Mouse (Mus musculus) kidney, adult 10 weeks (tissue): ENCODE measurements around the gene Zfp719. TPM values are rescaled to one million over a fixed set of nuclear protein-coding genes. Genes with fewer than 3 reads are reported as not detected.

ENCODE experiments used
- polyA plus RNA-seq: library from polyadenylated mRNA; stranded (reverse); fragments of 350-450 nt; fragmentation: Illumina TruSeq; extraction: RNeasy Lipid Tissue Mini Kit (QIAGEN cat#74804); gene quantifications from one replicate; pipeline ENCODE4 v1.2.3, GENCODE M21; 2014; ENCODE audit warnings: low read depth, low replicate concordance

The Zfp719 gene
- polyA plus RNA-seq, result 13.8 TPM

GRCm38 (mm10) chr7:43579440-43580171 is at the start of gene Zfp719:
TSS of gene Zfp719 (plus strand) at chr7:43579610.

GRCm38 (mm10) chr7:43544225-43544977 is 35.0 kb upstream of the Zfp719 start, which contains the start of gene Cd33:
TSS of gene Cd33 (minus strand) at chr7:43544428.

DNA sequence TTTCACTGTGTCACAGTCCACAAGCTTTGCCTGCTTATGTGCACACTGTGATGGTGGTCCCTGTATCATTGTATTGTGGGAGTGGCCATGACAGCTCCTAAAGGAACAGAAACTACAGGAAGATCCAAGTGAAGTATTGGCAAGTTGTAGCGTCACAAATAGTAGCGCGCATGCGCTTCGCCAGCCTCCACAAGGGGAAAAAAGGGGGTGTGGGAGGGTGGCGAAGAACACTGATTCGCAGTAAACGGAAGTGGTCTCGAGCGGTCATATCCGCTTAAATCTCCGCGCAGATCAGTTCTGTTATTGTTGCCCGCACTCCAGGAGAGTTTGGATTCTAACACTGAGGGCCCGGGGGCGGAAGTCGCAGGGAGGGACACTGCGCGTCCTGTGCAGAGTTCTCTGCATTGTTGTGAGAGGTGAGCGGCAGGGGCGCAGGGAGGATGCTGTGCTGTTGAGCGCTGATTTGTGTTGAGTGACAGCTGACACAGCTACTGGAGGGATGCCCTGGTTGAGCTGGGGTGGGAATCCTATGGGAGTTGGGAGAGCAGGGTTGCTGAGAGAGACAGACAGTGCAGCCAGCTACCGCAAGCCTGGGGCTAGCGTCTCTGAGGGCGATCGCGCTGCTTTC is 17.3 kb upstream of the Zfp719 start, which contains the start of gene Zfp658:
Gene Zfp658, plus strand, starts transcription at position 251 of the 628 bp plus-strand sequence.

DNA sequence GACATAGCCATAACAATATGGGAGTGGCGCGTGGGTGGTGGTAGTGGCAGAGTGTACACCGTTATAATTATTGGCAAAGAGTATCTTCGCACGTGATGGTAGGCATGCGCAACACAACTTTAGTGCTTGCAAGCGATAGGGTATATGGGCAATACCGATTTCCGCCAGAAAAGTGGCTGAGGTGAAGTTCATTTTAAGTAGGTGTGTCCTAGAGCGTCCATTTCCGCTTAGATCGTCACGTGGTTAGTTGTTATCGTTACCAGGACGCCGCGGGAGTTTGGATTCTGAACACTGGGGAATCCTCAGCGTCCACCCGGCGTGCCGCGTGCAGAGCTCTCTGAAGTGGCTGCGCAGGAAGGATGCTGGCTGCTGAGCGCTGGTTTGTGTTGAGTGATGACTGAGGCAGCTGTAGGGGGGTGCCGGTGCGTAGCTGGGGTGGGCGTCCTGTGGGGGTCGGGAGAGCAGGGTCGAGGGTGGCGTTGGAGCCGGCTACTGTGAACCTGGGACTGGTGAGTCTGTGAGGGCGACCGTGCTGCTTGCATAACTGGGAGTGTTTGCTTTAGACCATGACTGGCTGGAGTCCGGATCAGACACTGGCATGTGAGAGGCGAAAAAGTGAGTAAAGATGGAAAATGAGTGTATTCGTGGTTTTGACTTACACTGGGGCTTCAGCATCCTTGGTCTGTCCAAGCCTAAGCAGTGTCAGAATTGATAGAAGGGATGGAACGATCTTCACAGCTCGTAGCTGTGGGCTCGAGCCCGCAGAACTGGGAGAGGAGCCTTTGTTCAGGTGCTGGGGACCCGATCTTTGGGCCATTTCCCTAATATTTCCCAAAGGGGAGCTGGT is 27.7 kb downstream of the Zfp719 start, which contains the start of gene Zfp819:
Gene Zfp819, plus strand, starts transcription at position 274 of the 847 bp plus-strand sequence.

DNA sequence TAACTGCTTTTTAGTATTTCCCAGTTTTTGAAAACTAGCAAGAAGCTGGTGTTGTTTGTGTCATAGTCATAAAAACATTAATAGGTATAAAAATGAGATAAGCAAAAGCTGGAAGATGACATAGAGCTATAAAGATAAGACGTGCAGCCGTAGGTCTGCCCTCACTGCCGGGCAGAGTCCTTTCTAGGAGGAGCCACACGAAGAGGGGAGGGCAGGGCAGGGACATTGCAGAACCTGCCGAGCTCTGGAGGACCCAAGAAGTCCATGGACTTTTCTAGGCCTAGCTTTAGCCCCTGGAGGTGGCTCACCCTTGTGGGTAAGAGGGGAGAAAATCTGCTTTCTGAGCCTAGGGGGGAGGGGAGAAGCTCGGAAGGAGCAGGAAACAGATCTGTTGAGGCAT is 55.1 kb downstream of the Zfp719 start, which contains the start of gene Ceacam18:
Gene Ceacam18, plus strand, starts transcription at position 208 of the 400 bp plus-strand sequence.

Other genes starting within 250 kb of the Zfp719 start
- gene Siglecf, start 228.3 kb upstream of the Zfp719 start, polyA plus RNA-seq, result not detected
- gene Siglecg, start 171.4 kb upstream of the Zfp719 start, polyA plus RNA-seq, result not detected
- not detected for gene Lim2, start 151.9 kb upstream of the Zfp719 start, polyA plus RNA-seq
- gene Nkg7, start 142.5 kb upstream of the Zfp719 start, polyA plus RNA-seq, result not detected
- gene Cldnd2, start 138.8 kb upstream of the Zfp719 start, polyA plus RNA-seq, result not detected
- 12.4 TPM for gene Etfb, start 135.5 kb upstream of the Zfp719 start, polyA plus RNA-seq
- not detected for gene Gm45233, start 135.5 kb upstream of the Zfp719 start, polyA plus RNA-seq
- 0.89 TPM for gene Vsig10l, start 116.5 kb upstream of the Zfp719 start, polyA plus RNA-seq
- gene Iglon5, start 89.5 kb upstream of the Zfp719 start, polyA plus RNA-seq, result not detected
- gene 4931406B18Rik, start 73.7 kb upstream of the Zfp719 start, polyA plus RNA-seq, result not detected
- 1.7 TPM for gene Cd33, start 35.2 kb upstream of the Zfp719 start, polyA plus RNA-seq
- gene Zfp658, start 17.4 kb upstream of the Zfp719 start, polyA plus RNA-seq, result 1.6 TPM
- gene Zfp819, start 27.6 kb downstream of the Zfp719 start, polyA plus RNA-seq, result not detected
- gene Ceacam18, start 55.1 kb downstream of the Zfp719 start, polyA plus RNA-seq, result not detected
- 0.32 TPM for gene Siglece, start 80.6 kb downstream of the Zfp719 start, polyA plus RNA-seq
- 1.4 TPM for gene Ctu1, start 92.4 kb downstream of the Zfp719 start, polyA plus RNA-seq
- not detected for gene Klk14, start 110.8 kb downstream of the Zfp719 start, polyA plus RNA-seq
- gene Klk13, start 133.0 kb downstream of the Zfp719 start, polyA plus RNA-seq, result not detected
- gene Klk12, start 189.3 kb downstream of the Zfp719 start, polyA plus RNA-seq, result not detected
- not detected for gene Klk11, start 195.0 kb downstream of the Zfp719 start, polyA plus RNA-seq
- not detected for gene Klk10, start 201.4 kb downstream of the Zfp719 start, polyA plus RNA-seq
- gene Klk9, start 212.3 kb downstream of the Zfp719 start, polyA plus RNA-seq, result not detected
- not detected for gene Klk8, start 218.0 kb downstream of the Zfp719 start, polyA plus RNA-seq
- gene Klk7, start 231.7 kb downstream of the Zfp719 start, polyA plus RNA-seq, result not detected
- not detected for gene Klk6, start 244.9 kb downstream of the Zfp719 start, polyA plus RNA-seq